Mouse (Mus musculus) kidney, embryonic 14.5 days (tissue): ENCODE results near the gene Gm9376. TPM values are rescaled to one million over a fixed set of nuclear protein-coding genes. Genes with fewer than 3 reads are reported as not detected.

ENCODE experiments used
- ATAC-seq: fragments of 200-750 bp; cut with Nextera tagmentation; 2 replicates; pipeline ENCODE4 v1.8.0; 2017; ENCODE audit warnings: moderate number of reproducible peaks, mild to moderate bottlenecking, moderate TSS enrichment, moderate library complexity; ENCODE audit not compliant: low FRiP score, low TSS enrichment
- H3K27ac ChIP-seq: fragments of 300-500 bp; sonication (generic); 2 replicates; pipeline ENCODE4 v1.5.1; 2014; ENCODE audit warnings: low read depth, mild to moderate bottlenecking, low read length, moderate library complexity, mixed read lengths
- H3K27me3 ChIP-seq: fragments of 300-500 bp; sonication (generic); 2 replicates; pipeline ENCODE4 v1.6.1; 2014; ENCODE audit warnings: mild to moderate bottlenecking, low read length; ENCODE audit not compliant: control insufficient read depth, insufficient read depth
- H3K36me3 ChIP-seq: fragments of 300-500 bp; sonication (generic); 2 replicates; pipeline ENCODE4 v1.6.1; 2014; ENCODE audit warnings: low read length, mixed read lengths; ENCODE audit not compliant: control insufficient read depth, insufficient read depth
- H3K4me1 ChIP-seq: fragments of 300-500 bp; sonication (generic); 2 replicates; pipeline ENCODE4 v1.6.1; 2014; ENCODE audit warnings: low read length, mixed read lengths; ENCODE audit not compliant: control insufficient read depth, insufficient read depth
- H3K4me2 ChIP-seq: fragments of 300-500 bp; sonication (generic); replicated peaks from 2 replicates; pipeline ENCODE4 v1.6.1; 2014; ENCODE audit warnings: low read depth, mild to moderate bottlenecking, low read length
- H3K4me3 ChIP-seq: fragments of 300-500 bp; sonication (generic); 2 replicates; pipeline ENCODE4 v1.5.1; 2014; ENCODE audit warnings: mild to moderate bottlenecking, low read length
- H3K9ac ChIP-seq: fragments of 300-500 bp; sonication (generic); 2 replicates; pipeline ENCODE4 v1.6.1; 2014; ENCODE audit warnings: low read depth, mild to moderate bottlenecking, low read length, moderate library complexity
- H3K9me3 ChIP-seq: fragments of 300-500 bp; sonication (generic); 2 replicates; pipeline ENCODE4 v1.6.1; 2016; ENCODE audit warnings: low read length; ENCODE audit not compliant: control insufficient read depth
- whole genome bisulfite sequencing: fragments of 180-500 bp; shearing (Covaris S2); extraction: QIAGEN DNeasy Blood & Tissue Kit; methylation state at CpG from one replicate; pipeline ENCODE4 v1.1.7; 2014; 5-methylcytosine and 5-hydroxymethylcytosine counted together
- microRNA-seq: library from miRNA; unstranded; fragments of <30 nt; microRNA quantifications from one replicate; pipeline ENCODE4, GENCODE M21; 2016
- polyA plus RNA-seq: library from polyadenylated mRNA; unstranded; fragments of >200 nt; fragmentation: Nextera tagmentation; extraction: Ambion mirVana; gene quantifications from 2 replicates; pipeline ENCODE4 v1.2.1, GENCODE M21; 2014

Gene Gm9376
- polyA plus RNA-seq, 1 experiment from 2014 or later, result not detected

GRCm38 (mm10) chr14:118304560-118304959, 37.8 kb downstream of the Gm9376 start:
- no peak overlapping the region for H3K4me3 ChIP-seq
- no peaks in the 10 kb centered on the region for H3K27me3 ChIP-seq
- no peaks in the 10 kb centered on the region for H3K4me1 ChIP-seq
- no peak overlapping the region for H3K9ac ChIP-seq
- no peak overlapping the region for H3K4me2 ChIP-seq
- H3K27ac ChIP-seq, result no peak overlapping the region
- no peaks in the 10 kb centered on the region for H3K36me3 ChIP-seq
- no peaks in the 10 kb centered on the region for H3K9me3 ChIP-seq
- ATAC-seq, result no peak
- 76% methylated on average over 9 of the region's 9 CpGs for WGBS

GRCm38 (mm10) chr14:118305951-118306350, 39.2 kb downstream of the Gm9376 start:
- H3K4me1 ChIP-seq, result no peaks in the 10 kb centered on the region
- no peaks in the 10 kb centered on the region for H3K27me3 ChIP-seq
- no peak overlapping the region for H3K4me3 ChIP-seq
- no peaks in the 10 kb centered on the region for H3K36me3 ChIP-seq
- ATAC-seq, result no peak
- H3K27ac ChIP-seq, result no peak overlapping the region
- no peak overlapping the region for H3K9ac ChIP-seq
- no peaks in the 10 kb centered on the region for H3K9me3 ChIP-seq
- H3K4me2 ChIP-seq, result no peak overlapping the region
- 68% methylated on average over 9 of the region's 9 CpGs for WGBS

- WGBS, result 76% methylated on average over 8 of the region's 8 CpGs
Measured at GRCm38 (mm10) chr14:118307060-118307459, 40.3 kb downstream of the Gm9376 start.

GRCm38 (mm10) chr14:118311703-118312102, 44.9 kb downstream of the Gm9376 start:
- Histone ChIP-seq H3K9me3 (no peaks in the 10 kb centered on the region), H3K4me2 (no peak overlapping the region), H3K27me3 (no peaks in the 10 kb centered on the region), H3K36me3 (no peaks in the 10 kb centered on the region), H3K4me3 (no peak overlapping the region), H3K4me1 (no peaks in the 10 kb centered on the region), H3K27ac (no peak overlapping the region), H3K9ac (no peak overlapping the region)
- ATAC-seq, result no peak
- WGBS, result 93% methylated on average over 8 of the region's 8 CpGs

More at GRCm38 (mm10) chr14:118307060-118307459, 40.3 kb downstream of the Gm9376 start:
- Histone ChIP-seq H3K4me2 (no peak overlapping the region), H3K27ac (no peak overlapping the region), H3K4me1 (no peaks in the 10 kb centered on the region), H3K36me3 (no peaks in the 10 kb centered on the region), H3K4me3 (no peak overlapping the region), H3K27me3 (no peaks in the 10 kb centered on the region), H3K9ac (no peak overlapping the region), H3K9me3 (no peaks in the 10 kb centered on the region)
- no peak for ATAC-seq

GRCm38 (mm10) chr14:118312664-118313063, 45.9 kb downstream of the Gm9376 start:
- Histone ChIP-seq H3K9ac (no peak overlapping the region), H3K27me3 (no peaks in the 10 kb centered on the region), H3K36me3 (no peaks in the 10 kb centered on the region), H3K4me2 (no peak overlapping the region), H3K4me3 (no peak overlapping the region), H3K4me1 (no peaks in the 10 kb centered on the region), H3K27ac (no peak overlapping the region), H3K9me3 (no peaks in the 10 kb centered on the region)
- no peak for ATAC-seq
- WGBS, result 92% methylated on average over 10 of the region's 10 CpGs

GRCm38 (mm10) chr14:118313931-118314330, 47.2 kb downstream of the Gm9376 start:
- Histone ChIP-seq H3K36me3 (no peaks in the 10 kb centered on the region), H3K4me1 (no peaks in the 10 kb centered on the region), H3K4me3 (no peak overlapping the region), H3K27me3 (no peaks in the 10 kb centered on the region), H3K27ac (no peak overlapping the region), H3K4me2 (no peak overlapping the region), H3K9me3 (no peaks in the 10 kb centered on the region), H3K9ac (no peak overlapping the region)
- 91% methylated on average over 3 of the region's 3 CpGs for WGBS
- ATAC-seq, result no peak

GRCm38 (mm10) chr14:118317260-118317659, 50.5 kb downstream of the Gm9376 start:
- H3K27ac ChIP-seq, result no peak overlapping the region
- H3K4me3 ChIP-seq, result no peak overlapping the region
- H3K4me1 ChIP-seq, result 0 out of 2 replicates have a peak, but pooled peaks cover 3% of the 10 kb centered on the region
- no peaks in the 10 kb centered on the region for H3K9me3 ChIP-seq
- no peak overlapping the region for H3K9ac ChIP-seq
- H3K27me3 ChIP-seq, result peaks cover 13% of the 10 kb centered on the region; the same call in 1 of the 2 replicates
- H3K36me3 ChIP-seq, result no peaks in the 10 kb centered on the region
- WGBS, result 61% methylated on average over 9 of the region's 9 CpGs
- no peak for ATAC-seq
- no peak overlapping the region for H3K4me2 ChIP-seq

Small RNA genes lying within 50 kb of the gene (microRNA-seq; reads per million reads assigned to microRNA genes)
- not detected for gene Mir6241

Other genes starting within 250 kb of the Gm9376 start
- 1.4 and 1.8 TPM in 2 replicates for gene Dct, start 214.7 kb upstream of the Gm9376 start, polyA plus RNA-seq
- gene Tgds, start 134.2 kb upstream of the Gm9376 start, polyA plus RNA-seq, result 33.0 and 35.3 TPM in 2 replicates
- 41.3 and 55.5 TPM in 2 replicates for gene Gpr180, start 129.8 kb upstream of the Gm9376 start, polyA plus RNA-seq
- 0.09 TPM in 1 of 2 replicates, not detected in the other for gene Sox21, start 29.9 kb upstream of the Gm9376 start, polyA plus RNA-seq